Comparison of ENCODE assay signal across 15 mouse cellular contexts in the genomic region with DNA sequence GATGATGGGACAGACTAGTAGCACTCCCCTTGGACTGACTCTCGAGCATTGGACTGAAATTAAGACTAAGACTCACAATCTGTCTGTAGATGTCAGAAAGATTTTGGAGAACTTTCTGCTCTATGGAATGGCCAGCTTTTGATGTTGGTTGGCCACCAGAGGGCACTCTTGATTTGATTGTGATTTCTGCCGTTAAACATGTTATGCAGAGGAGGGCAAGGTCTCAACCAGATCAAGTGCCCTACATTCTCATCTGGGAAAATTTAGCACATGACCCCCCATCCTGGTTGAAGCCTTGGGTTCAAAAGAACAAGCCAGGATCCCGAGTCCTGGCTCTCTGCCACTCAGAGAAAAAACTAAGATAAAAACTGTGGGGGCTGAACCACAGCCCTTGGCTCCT. TPM values are rescaled to one million over a fixed set of nuclear protein-coding genes. Genes with fewer than 3 reads are reported as not detected.
DNase-seq lines count a peak whose midpoint lies in the region; ATAC-seq and TF ChIP-seq lines count a peak whose summit lies in the region.
"Not testable (repeated sequence)": the region's sequence is repeated elsewhere in the genome, so short reads cannot be mapped to it uniquely, and the experiment has no call there.
"Had no signal": no experiment of that assay in that cellular context is flagged by ENCODE, and none has a peak within 500 bp of the region (broad histone marks: within the 10 kb centered on the region; RNA-seq: fewer than 3 reads in every experiment).

No protein-coding gene starts in this region.

- WGBS in lung, embryonic 14.5 days = 42% methylated on average over 3 of the region's 3 CpGs

- not testable (repeated sequence) for ATAC-seq in Patski; lung, embryonic 14.5 days (ENCODE audit: insufficient read depth)

- H3K4me2 ChIP-seq in lung, embryonic 14.5 days = not testable (repeated sequence)

- H3K9ac ChIP-seq in lung, embryonic 14.5 days = not testable (repeated sequence)

- in situ Hi-C loops in Patski (cut with MboI; ENCODE audit: low pct_unique_long_range_greater_than_20kb) = loop anchor here (5.0 to 10.0 kb wide), 3 partner anchors 187 to 319 kb away; no protein-coding TSS in a partner anchor

- H3K4me3 ChIP-seq in lung, embryonic 14.5 days (ENCODE audit: low read depth, low read length) = not testable (repeated sequence)

- not testable (repeated sequence) for H3K36me3 ChIP-seq in lung, embryonic 14.5 days (ENCODE audit: insufficient read depth)

- peak; percentile 50 for TF ChIP-seq CTCF in Patski (IDR thresholded peaks at IDR 0.05)
- peak; percentile 35 for TF ChIP-seq CTCF in lung, embryonic 14.5 days (IDR thresholded peaks at IDR 0.05; ENCODE audit: low read depth)

- CTCF ChIA-PET in Patski (lab: Charles Lee) = not testable (repeated sequence)

- not testable (repeated sequence) for H3K9me3 ChIP-seq in lung, embryonic 14.5 days (ENCODE audit: low read depth, low read length)

- H3K27ac ChIP-seq in lung, embryonic 14.5 days (ENCODE audit: low read depth) = not testable (repeated sequence)

- POLR2A ChIA-PET in Patski (lab: Charles Lee) = not testable (repeated sequence)

- H3K4me1 ChIP-seq in lung, embryonic 14.5 days (ENCODE audit: insufficient read depth) = not testable (repeated sequence)

- DNase-seq in Patski (ENCODE audit: low read depth, low spot score) = not testable (repeated sequence)
- DNase-seq in cerebellum, adult 18-20 months = peak; percentile 21
- peak; percentile 2 to 24 for DNase-seq in heart, adult 18-20 months
- peak; percentile 7 to 32 for DNase-seq in kidney, adult 8-10 months
- peak; percentile 23 to 27 for DNase-seq in layer of hippocampus, postnatal 10 days (ENCODE audit: low spot score in 2 of 2)
- peak; percentile 21 for DNase-seq in lung, embryonic 14.5 days
- peak; percentile 9 for DNase-seq in right cerebral cortex, adult 18-20 months

- peaks cover 17% of the 10 kb centered on the region for H3K27me3 ChIP-seq in Patski
- H3K27me3 ChIP-seq in lung, embryonic 14.5 days (ENCODE audit: insufficient read depth, low read length) = not testable (repeated sequence)

RNA-seq across cellular contexts. Expression of a gene that starts 6.4 kb away (rescaled TPM):
- polyA plus RNA-seq in Patski (2021) = not detected
- not detected for total RNA-seq in heart, adult 18-20 months (2021)
- not detected for total RNA-seq in layer of hippocampus, postnatal 10 days (2021)
- not detected in 2 replicates for polyA plus RNA-seq in lung, embryonic 14.5 days (2014; fragmentation: Nextera tagmentation; extraction: Ambion mirVana)
- total RNA-seq: gastrocnemius, postnatal 36 days; megakaryocyte-erythroid progenitor cell, adult 5-6 weeks had no signal
- polyA plus RNA-seq: G1E; heart, embryonic 14.5 days; hindbrain, embryonic 14.5 days; limb, embryonic 12.5 days; stomach, embryonic 15.5 days; urinary bladder, adult 2 months had no signal

RNA-seq across cellular contexts. Expression of a gene that starts 17.6 kb away (rescaled TPM):
- not detected for polyA plus RNA-seq in Patski (2021)
- total RNA-seq in heart, adult 18-20 months (2021) = not detected
- total RNA-seq in layer of hippocampus, postnatal 10 days (2021) = not detected
- polyA plus RNA-seq in lung, embryonic 14.5 days (2014; fragmentation: Nextera tagmentation; extraction: Ambion mirVana) = not detected in 2 replicates
- total RNA-seq: gastrocnemius, postnatal 36 days; megakaryocyte-erythroid progenitor cell, adult 5-6 weeks had no signal
- polyA plus RNA-seq: G1E; heart, embryonic 14.5 days; hindbrain, embryonic 14.5 days; limb, embryonic 12.5 days; stomach, embryonic 15.5 days; urinary bladder, adult 2 months had no signal

RNA-seq across cellular contexts. Expression of a gene that starts 33.4 kb away (rescaled TPM):
- not detected for polyA plus RNA-seq in Patski (2021)
- total RNA-seq in heart, adult 18-20 months (2021) = not detected
- total RNA-seq in layer of hippocampus, postnatal 10 days (2021) = not detected
- polyA plus RNA-seq in lung, embryonic 14.5 days (2014; fragmentation: Nextera tagmentation; extraction: Ambion mirVana) = not detected in 2 replicates
- total RNA-seq: G1E; gastrocnemius, postnatal 36 days; megakaryocyte-erythroid progenitor cell, adult 5-6 weeks had no signal
- polyA plus RNA-seq: G1E; heart, embryonic 14.5 days; hindbrain, embryonic 14.5 days; limb, embryonic 12.5 days; stomach, embryonic 15.5 days; urinary bladder, adult 2 months had no signal

RNA-seq across cellular contexts. Expression of a gene that starts 41.3 kb away (rescaled TPM):
- polyA plus RNA-seq in Patski (2021) = not detected
- not detected for total RNA-seq in heart, adult 18-20 months (2021)
- not detected for total RNA-seq in layer of hippocampus, postnatal 10 days (2021)
- polyA plus RNA-seq in lung, embryonic 14.5 days (2014; fragmentation: Nextera tagmentation; extraction: Ambion mirVana) = not detected in 2 replicates
- total RNA-seq: G1E; gastrocnemius, postnatal 36 days; megakaryocyte-erythroid progenitor cell, adult 5-6 weeks had no signal
- polyA plus RNA-seq: G1E; heart, embryonic 14.5 days; hindbrain, embryonic 14.5 days; limb, embryonic 12.5 days; stomach, embryonic 15.5 days; urinary bladder, adult 2 months had no signal
